Mouse (Mus musculus) C2C12 (cell line): ENCODE measurements around the gene Zscan29.

Experiments
- CTCF ChIP-seq: IDR thresholded peaks from one replicate; pipeline ENCODE4 v1.5.1; 2011; ENCODE audit not compliant: control insufficient read depth, insufficient read depth, insufficient read length
- MAX ChIP-seq: IDR thresholded peaks from one replicate; pipeline ENCODE4 v1.6.1; 2011; ENCODE audit warnings: mild to moderate bottlenecking, control low read depth
- MYOG ChIP-seq: IDR thresholded peaks from one replicate; pipeline ENCODE4 v1.6.1; 2011; ENCODE audit not compliant: control insufficient read depth, insufficient read length; ENCODE audit errors: extremely low read depth
- USF1 ChIP-seq: IDR thresholded peaks from one replicate; pipeline ENCODE4 v1.6.1; 2011; ENCODE audit warnings: low read depth, mild to moderate bottlenecking, control low read depth, moderate library complexity

DNA sequence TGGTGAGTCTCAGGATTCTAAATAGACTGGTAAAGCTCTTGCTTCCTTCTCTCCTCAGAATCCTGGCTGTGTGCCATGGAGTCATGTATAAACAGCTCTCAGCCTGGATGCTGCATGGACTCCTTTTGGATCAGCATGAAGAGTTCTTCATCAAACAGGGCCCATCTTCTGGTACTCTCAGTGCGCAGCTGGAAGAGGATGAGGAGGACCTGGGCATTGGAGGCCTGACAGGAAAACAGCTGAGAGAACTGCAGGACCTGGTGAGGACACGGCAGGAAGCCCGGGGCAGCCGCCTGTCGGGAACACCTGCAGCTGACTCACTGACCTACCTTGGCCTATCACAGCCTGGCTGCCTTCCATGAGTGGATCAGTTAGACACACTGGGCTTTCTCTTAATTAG is 12.5 kb upstream of the Zscan29 start:
- no peak for TF ChIP-seq CTCF
- no peak for TF ChIP-seq MYOG
- no peak for TF ChIP-seq MAX
- no peak for TF ChIP-seq USF1
